Mouse (Mus musculus): ENCODE results near the gene Cd274. TPM values are rescaled to one million over a fixed set of nuclear protein-coding genes. Genes with fewer than 3 reads are reported as not detected.

Cd274 gene
- polyA plus RNA-seq, 1 experiment from 2014 or later = 0.43 TPM

DNA sequence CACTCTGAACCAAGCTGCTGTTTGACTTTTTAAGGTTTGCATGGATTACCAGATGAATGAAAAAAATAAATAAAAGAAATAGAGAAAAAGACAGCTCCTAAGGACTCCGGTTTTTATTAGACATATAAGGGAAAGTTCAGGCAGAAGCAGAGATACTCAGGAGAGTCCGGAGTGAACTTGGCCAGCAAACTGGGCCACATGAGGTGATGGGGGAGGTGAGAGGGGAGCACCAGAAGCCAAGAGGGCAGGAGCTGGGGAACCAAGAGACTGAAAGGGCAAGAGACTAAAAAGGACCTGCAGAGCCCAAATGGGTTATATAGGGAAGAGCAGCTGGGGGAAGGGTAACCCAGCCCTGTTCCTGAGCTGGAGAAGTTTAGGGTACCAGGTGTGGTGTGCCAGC is 27.5 kb downstream of the Cd274 start:
- Histone ChIP-seq H3K4me1 (replicated peaks; ENCODE audit: control insufficient read depth, insufficient read depth, low read length) (no peaks in the 10 kb centered on the region), H3K4me2 (no peak overlapping the region), H3K9ac (ENCODE audit: low read depth, low read length) (no peak overlapping the region), H3K4me3 (ENCODE audit: low read depth, low read length) (no peak overlapping the region), H3K36me3 (ENCODE audit: control insufficient read depth, insufficient read depth, low read length) (no peaks in the 10 kb centered on the region), H3K27me3 (replicated peaks; ENCODE audit: control insufficient read depth, insufficient read depth, low read length) (no peaks in the 10 kb centered on the region), H3K27ac (ENCODE audit: low read depth, low read length) (no peak overlapping the region), H3K9me3 (ENCODE audit: control insufficient read depth, low read length) (no peaks in the 10 kb centered on the region)
- DNase-seq (ENCODE audit: low spot score) (no peak), ATAC-seq (replicated peaks; ENCODE audit: low FRiP score) (no peak)
- WGBS = 87% methylated on average over 2 of the region's 2 CpGs

DNA sequence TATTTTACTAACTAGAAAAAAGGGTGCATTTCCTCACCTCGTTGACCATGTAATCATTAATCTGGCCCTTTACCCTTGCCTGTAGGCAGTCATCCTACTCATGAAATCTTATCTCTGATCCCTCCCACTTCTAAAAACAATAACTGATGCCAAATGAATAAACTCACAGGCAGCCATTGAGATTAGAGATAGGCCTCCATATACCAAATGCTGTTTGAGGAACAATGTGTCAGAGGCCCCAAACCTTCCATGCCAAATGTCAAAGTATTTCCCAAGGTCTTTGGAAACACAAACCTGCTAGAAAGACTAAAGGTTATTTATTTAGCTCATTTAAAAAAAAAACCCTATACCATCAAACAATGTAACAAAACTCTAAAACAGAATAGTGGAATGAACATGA is 29.1 kb downstream of the Cd274 start:
- H3K4me3 ChIP-seq (ENCODE audit: low read depth, low read length) = no peak overlapping the region
- DNase-seq (ENCODE audit: low spot score) (no peak), ATAC-seq (replicated peaks; ENCODE audit: low FRiP score) (no peak)
- no peak overlapping the region for H3K4me2 ChIP-seq
- no peak overlapping the region for H3K9ac ChIP-seq (ENCODE audit: low read depth, low read length)
- no peak overlapping the region for H3K27ac ChIP-seq (ENCODE audit: low read depth, low read length)
- H3K9me3 ChIP-seq (ENCODE audit: control insufficient read depth, low read length) = no peaks in the 10 kb centered on the region
- H3K4me1 ChIP-seq (replicated peaks; ENCODE audit: control insufficient read depth, insufficient read depth, low read length) = peaks cover 3% of the 10 kb centered on the region; the same call in 1 of the 2 replicates
- H3K27me3 ChIP-seq (replicated peaks; ENCODE audit: control insufficient read depth, insufficient read depth, low read length) = no peaks in the 10 kb centered on the region
- no peaks in the 10 kb centered on the region for H3K36me3 ChIP-seq (ENCODE audit: control insufficient read depth, insufficient read depth, low read length)
- 48% methylated on average over 1 of the region's 1 CpGs for WGBS

DNA sequence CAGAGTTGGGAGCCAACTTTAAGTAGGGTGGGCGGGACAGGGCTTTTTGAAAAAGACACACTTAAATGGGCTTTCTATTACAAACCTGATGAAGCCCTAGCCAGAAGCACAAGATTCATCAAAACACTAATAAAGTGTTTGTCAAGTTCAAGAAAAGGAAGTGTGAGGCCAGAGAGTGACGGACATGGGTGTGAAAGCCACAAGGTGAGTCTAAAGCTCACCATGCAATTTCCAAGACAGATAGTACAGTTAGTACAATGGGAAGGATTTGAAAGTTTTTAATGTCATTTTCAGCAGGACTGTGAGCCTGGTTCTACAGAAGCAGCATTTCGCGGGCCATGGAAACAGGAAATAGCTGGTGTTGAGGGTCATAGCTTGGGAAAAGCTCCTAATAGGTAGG is 32.5 kb downstream of the Cd274 start:
- Histone ChIP-seq H3K9ac (ENCODE audit: low read depth, low read length) (no peak overlapping the region), H3K4me3 (ENCODE audit: low read depth, low read length) (no peak overlapping the region), H3K27me3 (replicated peaks; ENCODE audit: control insufficient read depth, insufficient read depth, low read length) (no peaks in the 10 kb centered on the region), H3K4me1 (replicated peaks; ENCODE audit: control insufficient read depth, insufficient read depth, low read length) (peaks cover 3% of the 10 kb centered on the region; the same call in 1 of the 2 replicates), H3K9me3 (ENCODE audit: control insufficient read depth, low read length) (no peaks in the 10 kb centered on the region), H3K4me2 (no peak overlapping the region; the same call in 1 of the 2 replicates), H3K27ac (ENCODE audit: low read depth, low read length) (no peak overlapping the region), H3K36me3 (ENCODE audit: control insufficient read depth, insufficient read depth, low read length) (no peaks in the 10 kb centered on the region)
- WGBS = 62% methylated on average over 4 of the region's 4 CpGs
- DNase-seq (ENCODE audit: low spot score) (no peak), ATAC-seq (replicated peaks; ENCODE audit: low FRiP score) (no peak)

GRCm38 (mm10) chr19:29400466-29400865 is 33.2 kb downstream of the Cd274 start:
- no peak overlapping the region for H3K27ac ChIP-seq (ENCODE audit: low read depth, low read length)
- no peak for ATAC-seq (replicated peaks; ENCODE audit: low FRiP score)
- peak overlapping the region; percentile 21; the same call in 1 of the 2 replicates for H3K4me2 ChIP-seq
- H3K9ac ChIP-seq (ENCODE audit: low read depth, low read length) = no peak overlapping the region
- H3K4me1 ChIP-seq (replicated peaks; ENCODE audit: control insufficient read depth, insufficient read depth, low read length) = peaks cover 3% of the 10 kb centered on the region; the same call in 1 of the 2 replicates
- H3K36me3 ChIP-seq (ENCODE audit: control insufficient read depth, insufficient read depth, low read length) = no peaks in the 10 kb centered on the region
- H3K27me3 ChIP-seq (replicated peaks; ENCODE audit: control insufficient read depth, insufficient read depth, low read length) = no peaks in the 10 kb centered on the region
- no peak for DNase-seq (ENCODE audit: low spot score)
- 41% methylated on average over 3 of the region's 3 CpGs for WGBS
- no peak overlapping the region for H3K4me3 ChIP-seq (ENCODE audit: low read depth, low read length)
- no peaks in the 10 kb centered on the region for H3K9me3 ChIP-seq (ENCODE audit: control insufficient read depth, low read length)

- no peak for ATAC-seq (replicated peaks; ENCODE audit: low FRiP score)
- no peak for DNase-seq (ENCODE audit: low spot score)
- 76% methylated on average over 4 of the region's 4 CpGs for WGBS
- no peaks in the 10 kb centered on the region for H3K27me3 ChIP-seq (replicated peaks; ENCODE audit: control insufficient read depth, insufficient read depth, low read length)
- no peak overlapping the region for H3K27ac ChIP-seq (ENCODE audit: low read depth, low read length)
- H3K4me3 ChIP-seq (ENCODE audit: low read depth, low read length) = no peak overlapping the region
- no peak overlapping the region for H3K4me2 ChIP-seq
- H3K4me1 ChIP-seq (replicated peaks; ENCODE audit: control insufficient read depth, insufficient read depth, low read length) = peaks cover 3% of the 10 kb centered on the region; the same call in 1 of the 2 replicates
- no peak overlapping the region for H3K9ac ChIP-seq (ENCODE audit: low read depth, low read length)
- no peaks in the 10 kb centered on the region for H3K36me3 ChIP-seq (ENCODE audit: control insufficient read depth, insufficient read depth, low read length)
- no peaks in the 10 kb centered on the region for H3K9me3 ChIP-seq (ENCODE audit: control insufficient read depth, low read length)
Observed at GRCm38 (mm10) chr19:29402621-29403020, 35.4 kb downstream of the Cd274 start.

DNA sequence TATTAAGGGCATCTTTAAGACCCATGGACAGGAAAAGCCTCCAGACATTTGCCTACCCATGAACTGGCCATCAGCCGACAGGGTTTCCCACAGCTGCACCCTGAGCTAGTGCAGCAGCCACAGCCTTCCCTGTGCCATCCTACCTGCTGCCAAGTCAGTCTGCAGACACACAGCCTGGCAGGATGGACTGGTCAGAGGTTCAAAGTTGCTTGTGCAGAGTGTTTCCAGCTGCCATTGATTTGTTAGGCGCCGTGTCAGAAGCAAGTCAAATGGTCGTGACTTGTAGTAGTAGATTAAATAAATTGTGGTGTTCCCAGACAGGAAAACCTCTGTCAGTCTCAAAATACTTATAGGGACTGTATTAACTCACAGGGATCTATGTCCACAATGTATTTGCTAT is 36.0 kb downstream of the Cd274 start:
- WGBS = 77% methylated on average over 4 of the region's 4 CpGs
- Histone ChIP-seq H3K4me2 (no peak overlapping the region), H3K4me1 (replicated peaks; ENCODE audit: control insufficient read depth, insufficient read depth, low read length) (peaks cover 3% of the 10 kb centered on the region; the same call in 1 of the 2 replicates), H3K27me3 (replicated peaks; ENCODE audit: control insufficient read depth, insufficient read depth, low read length) (no peaks in the 10 kb centered on the region), H3K9me3 (ENCODE audit: control insufficient read depth, low read length) (no peaks in the 10 kb centered on the region), H3K9ac (ENCODE audit: low read depth, low read length) (no peak overlapping the region), H3K36me3 (ENCODE audit: control insufficient read depth, insufficient read depth, low read length) (no peaks in the 10 kb centered on the region), H3K27ac (ENCODE audit: low read depth, low read length) (no peak overlapping the region), H3K4me3 (ENCODE audit: low read depth, low read length) (no peak overlapping the region)
- ATAC-seq (replicated peaks; ENCODE audit: low FRiP score) = no peak
- no peak for DNase-seq (ENCODE audit: low spot score)

DNA sequence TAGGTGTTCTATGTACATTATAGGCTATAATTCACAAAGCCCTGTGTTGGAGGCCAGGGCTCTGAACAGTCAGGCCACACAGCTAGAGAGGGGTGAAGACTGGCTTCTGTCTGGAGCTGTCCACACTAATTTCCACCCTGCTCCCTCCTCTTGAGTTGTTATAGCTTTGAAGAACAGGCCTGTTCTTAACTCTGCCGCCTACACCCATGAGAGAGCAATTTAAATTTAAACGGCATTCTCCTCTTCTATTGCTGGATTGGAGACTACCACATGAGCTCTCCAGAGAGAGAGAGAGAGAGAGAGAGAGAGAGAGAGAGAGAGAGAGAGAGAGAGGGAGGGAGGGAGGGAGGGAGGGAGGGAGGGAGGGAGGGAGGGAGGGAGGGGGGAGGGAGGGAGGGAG is 38.1 kb downstream of the Cd274 start:
- 51% methylated on average over 2 of the region's 2 CpGs for WGBS
- no peak for ATAC-seq (replicated peaks; ENCODE audit: low FRiP score)
- no peak overlapping the region for H3K9ac ChIP-seq (ENCODE audit: low read depth, low read length)
- no peak overlapping the region for H3K4me3 ChIP-seq (ENCODE audit: low read depth, low read length)
- no peak for DNase-seq (ENCODE audit: low spot score)
- H3K36me3 ChIP-seq (ENCODE audit: control insufficient read depth, insufficient read depth, low read length) = no peaks in the 10 kb centered on the region
- no peaks in the 10 kb centered on the region for H3K27me3 ChIP-seq (replicated peaks; ENCODE audit: control insufficient read depth, insufficient read depth, low read length)
- H3K9me3 ChIP-seq (ENCODE audit: control insufficient read depth, low read length) = no peaks in the 10 kb centered on the region
- H3K4me1 ChIP-seq (replicated peaks; ENCODE audit: control insufficient read depth, insufficient read depth, low read length) = no peaks in the 10 kb centered on the region; the same call in 1 of the 2 replicates
- no peak overlapping the region for H3K27ac ChIP-seq (ENCODE audit: low read depth, low read length)
- no peak overlapping the region for H3K4me2 ChIP-seq

DNA sequence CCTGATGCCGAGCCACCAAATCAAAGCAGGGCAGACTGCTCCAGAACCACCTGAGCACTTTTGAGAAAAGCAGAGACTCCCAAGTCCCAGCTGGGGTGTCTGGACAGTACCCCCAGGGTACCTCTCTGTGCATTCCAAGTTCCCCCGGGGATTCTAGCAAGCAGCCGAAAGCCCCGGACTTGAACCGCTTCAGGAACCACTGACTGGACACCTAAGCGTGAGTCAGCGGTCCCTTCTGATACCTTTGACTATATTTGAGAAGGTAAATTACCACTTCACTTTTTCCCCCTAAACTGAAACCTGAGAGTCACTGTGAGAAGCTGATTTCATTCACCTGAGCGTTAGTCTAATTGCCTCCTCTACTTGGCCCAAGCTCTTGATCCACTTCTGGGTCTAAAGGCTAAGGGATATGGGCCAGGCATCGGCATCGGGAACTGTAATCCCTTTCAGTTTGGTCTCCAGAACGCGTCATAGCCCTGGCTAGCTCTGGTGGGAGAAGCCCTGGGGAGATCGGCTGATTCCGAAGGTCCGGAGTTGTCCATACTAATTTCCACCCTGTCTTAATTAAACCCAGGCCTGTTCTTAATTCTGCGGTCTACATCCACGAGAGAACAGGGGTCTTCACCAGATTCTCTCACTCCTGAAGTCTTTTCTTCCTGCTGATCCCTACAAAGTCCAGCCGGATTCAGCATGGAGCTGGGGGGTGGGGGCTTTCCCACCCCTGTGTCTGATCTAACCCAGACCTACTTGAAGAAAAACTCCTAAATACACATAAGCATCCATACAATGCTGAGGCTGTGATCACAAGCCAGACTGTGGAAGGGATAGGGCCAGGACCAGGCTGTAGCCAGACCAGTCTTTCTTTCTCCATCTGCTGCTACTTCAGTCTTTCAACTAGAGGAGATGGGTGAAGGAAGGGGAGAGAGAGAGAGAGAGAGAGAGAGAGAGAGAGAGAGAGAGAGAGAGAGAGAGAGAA is 39.1 kb downstream of the Cd274 start:
- DNase-seq (ENCODE audit: low spot score) = no peak

DNA sequence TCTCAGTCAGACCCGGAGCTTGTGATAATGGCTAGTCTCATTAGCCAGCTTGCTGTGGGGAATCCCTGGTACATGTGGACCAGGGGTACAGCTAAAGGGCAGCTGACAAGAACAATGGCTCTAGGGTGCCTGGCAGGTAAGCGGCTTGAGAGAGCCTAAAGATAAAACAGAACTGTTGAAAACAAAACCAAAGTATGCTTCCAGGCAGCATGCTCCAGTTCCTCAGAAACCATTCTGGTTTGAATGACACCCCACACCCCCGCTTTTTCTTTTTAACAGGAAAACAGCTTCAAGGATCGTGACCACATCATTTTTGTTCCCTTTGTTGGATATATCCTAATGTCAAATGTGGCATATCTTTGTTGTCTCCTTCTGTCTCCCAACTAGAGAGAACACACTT is 43.4 kb downstream of the Cd274 start, which contains the start of gene Pdcd1lg2:
Pdcd1lg2 (plus strand) TSS at position 301 of the 400 bp plus-strand sequence.
- 73% methylated on average over 4 of the region's 4 CpGs for WGBS
- DNase-seq (ENCODE audit: low spot score) (no peak), ATAC-seq (replicated peaks; ENCODE audit: low FRiP score) (no peak)
- Histone ChIP-seq H3K4me1 (replicated peaks; ENCODE audit: control insufficient read depth, insufficient read depth, low read length) (no peaks in the 10 kb centered on the region), H3K4me2 (no peak within 1 kb of the TSS), H3K36me3 (ENCODE audit: control insufficient read depth, insufficient read depth, low read length) (no peaks in the 10 kb centered on the region), H3K27me3 (replicated peaks; ENCODE audit: control insufficient read depth, insufficient read depth, low read length) (no peaks in the 10 kb centered on the region), H3K9ac (ENCODE audit: low read depth, low read length) (no peak within 1 kb of the TSS), H3K27ac (ENCODE audit: low read depth, low read length) (no peak within 1 kb of the TSS), H3K4me3 (ENCODE audit: low read depth, low read length) (no peak within 1 kb of the TSS), H3K9me3 (ENCODE audit: control insufficient read depth, low read length) (no peaks in the 10 kb centered on the region)

More for the DNA sequence above, 39.1 kb downstream of the Cd274 start:
- H3K9ac ChIP-seq (ENCODE audit: low read depth, low read length) = no peak overlapping the region
- ATAC-seq (replicated peaks; ENCODE audit: low FRiP score) = no peak
- H3K4me2 ChIP-seq = no peak overlapping the region
- 85% methylated on average over 18 of the region's 18 CpGs for WGBS
- H3K4me3 ChIP-seq (ENCODE audit: low read depth, low read length) = no peak overlapping the region
- H3K36me3 ChIP-seq (ENCODE audit: control insufficient read depth, insufficient read depth, low read length) = no peaks in the 10 kb centered on the region
- no peaks in the 10 kb centered on the region for H3K9me3 ChIP-seq (ENCODE audit: control insufficient read depth, low read length)
- H3K27me3 ChIP-seq (replicated peaks; ENCODE audit: control insufficient read depth, insufficient read depth, low read length) = no peaks in the 10 kb centered on the region
- no peaks in the 10 kb centered on the region for H3K4me1 ChIP-seq (replicated peaks; ENCODE audit: control insufficient read depth, insufficient read depth, low read length)
- H3K27ac ChIP-seq (ENCODE audit: low read depth, low read length) = no peak overlapping the region

Data from liver, embryonic 11.5 days (tissue).